Mouse (Mus musculus): ENCODE measurements around the gene Mettl15. TPM values are rescaled to one million over a fixed set of nuclear protein-coding genes. Genes with fewer than 3 reads are reported as not detected.

Gene Mettl15
- total RNA-seq, 2 experiments from 2014 or later: 12.4 to 13.0 TPM

- DNase-seq: no peak
- intact Hi-C loops (cut with DNase I): no loop called here
Observed at GRCm38 (mm10) chr2:109182993-109183392, 97.6 kb downstream of the Mettl15 start.

DNA sequence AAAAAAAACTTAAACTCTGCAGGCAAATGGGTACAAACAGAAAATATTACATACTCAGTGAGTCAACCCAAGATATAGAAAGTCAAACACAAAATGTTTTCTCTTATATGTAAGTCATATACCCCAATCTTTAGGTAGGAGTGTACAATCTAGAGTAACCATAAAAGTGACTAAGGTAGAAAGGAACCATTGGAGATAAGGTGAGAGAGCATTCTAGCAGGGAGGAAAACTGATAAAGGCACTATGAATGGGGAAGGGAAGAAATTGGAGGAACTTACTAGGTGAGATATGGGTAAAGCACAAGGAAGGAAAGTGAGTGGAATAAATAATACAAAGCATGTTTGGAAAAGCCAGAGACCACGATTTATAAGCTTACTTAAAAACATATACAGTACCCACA lies 122.0 kb downstream of the Mettl15 start:
- intact Hi-C loops (cut with DNase I): no loop called here
- DNase-seq: no peak

DNA sequence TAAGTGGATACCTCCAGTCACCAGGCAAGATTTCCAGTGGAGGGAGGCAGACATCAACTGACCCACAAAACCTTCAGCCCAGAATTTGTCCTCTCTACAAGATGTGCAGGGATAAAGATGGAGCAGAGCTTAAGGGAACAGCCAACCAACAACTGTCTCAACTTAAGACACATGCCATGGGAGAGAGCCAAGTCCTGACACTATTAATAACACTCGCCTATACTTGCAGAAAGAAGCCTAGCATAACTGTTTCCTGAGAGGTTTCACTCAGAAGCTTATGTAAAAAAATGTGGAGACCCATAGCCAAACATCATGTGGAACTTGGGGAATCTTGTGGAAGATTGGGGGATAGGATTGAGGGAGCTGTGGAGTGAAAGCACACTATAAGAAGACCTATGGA lies 124.4 kb downstream of the Mettl15 start:
- intact Hi-C loops (cut with DNase I): no loop called here
- peak in 1 of 2 experiments; percentile 3 for DNase-seq

DNA sequence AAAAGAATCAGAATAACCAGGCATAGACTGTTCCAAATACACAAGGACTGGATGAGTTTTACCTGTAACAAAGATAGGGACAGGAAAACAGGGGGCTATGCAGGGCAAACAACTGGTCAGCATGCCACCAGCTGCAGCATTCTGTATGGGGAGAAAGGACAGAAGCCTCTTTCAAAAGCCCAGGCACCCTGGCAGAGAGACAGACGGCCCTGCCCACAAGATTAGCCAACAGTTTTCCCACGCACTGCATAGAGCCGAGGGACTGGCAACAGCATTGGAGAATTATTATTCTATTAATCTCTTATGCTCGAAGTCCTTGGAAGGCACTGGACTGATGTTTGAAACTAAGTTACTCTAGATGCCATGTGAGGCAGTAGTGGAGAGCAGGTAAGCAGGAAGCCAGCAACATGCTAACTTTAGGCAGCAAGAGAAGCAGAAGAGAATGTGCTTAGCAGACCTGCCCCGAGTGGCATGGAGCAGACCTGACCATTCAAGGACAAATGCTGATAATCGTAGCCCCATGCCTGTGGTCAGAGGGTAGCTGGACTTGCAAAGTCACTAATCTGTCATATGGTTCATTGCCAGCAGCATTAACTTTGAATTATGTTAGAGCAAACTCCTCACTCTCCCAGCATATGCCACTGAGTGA lies 127.0 kb downstream of the Mettl15 start:
- intact Hi-C loops (cut with DNase I): no loop called here
- DNase-seq: peak; percentile 12 to 20

GRCm38 (mm10) chr2:109147292-109147691 lies 133.3 kb downstream of the Mettl15 start:
- intact Hi-C loops (cut with DNase I): no loop called here
- no peak for DNase-seq

DNA sequence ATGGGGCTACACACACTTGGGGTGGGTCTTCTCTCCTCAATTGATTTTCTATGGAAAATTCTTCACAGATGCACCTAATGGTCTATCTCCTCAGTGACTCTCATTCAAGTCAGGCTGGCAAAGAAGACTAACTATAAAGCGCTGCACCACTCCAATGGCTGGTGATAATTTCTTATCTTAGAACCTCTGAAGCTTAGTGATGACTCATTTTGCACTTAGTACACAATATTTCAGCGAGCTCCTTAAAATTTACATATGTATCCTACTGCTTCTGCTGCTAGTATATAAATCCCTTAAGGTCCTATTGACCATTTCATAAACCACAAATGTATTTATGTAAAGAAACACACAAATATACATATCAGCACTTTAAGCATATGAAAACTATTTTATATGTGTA lies 136.1 kb downstream of the Mettl15 start:
- intact Hi-C loops (cut with DNase I): no loop called here
- DNase-seq: no peak

GRCm38 (mm10) chr2:109140330-109140729 lies 140.2 kb downstream of the Mettl15 start:
- intact Hi-C loops (cut with DNase I): no loop called here
- DNase-seq: no peak

DNA sequence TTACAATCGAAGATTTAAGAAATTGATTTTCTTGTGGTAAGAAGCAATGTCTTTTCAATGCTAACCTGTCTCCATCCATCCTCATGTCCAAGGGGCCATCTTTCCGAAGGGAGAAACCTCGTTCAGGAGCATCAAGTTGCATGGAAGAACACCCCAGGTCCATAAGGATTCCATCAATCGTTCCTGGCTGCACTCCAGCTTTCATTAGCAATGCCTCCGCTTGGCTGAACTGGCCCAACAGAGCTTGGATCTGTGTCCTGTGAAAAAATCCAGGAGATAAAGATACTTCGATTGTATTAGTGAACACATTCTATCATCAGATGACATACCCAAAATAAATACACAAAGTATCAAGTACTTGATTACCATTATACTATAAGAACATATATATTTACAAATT lies 143.3 kb downstream of the Mettl15 start:
- DNase-seq: no peak
- intact Hi-C loops (cut with DNase I): no loop called here

- DNase-seq: no peak
- intact Hi-C loops (cut with DNase I): no loop called here
Observed at GRCm38 (mm10) chr2:109130718-109131117, 149.8 kb downstream of the Mettl15 start.

- DNase-seq: no peak
- intact Hi-C loops (cut with DNase I): no loop called here
Observed at GRCm38 (mm10) chr2:109129921-109130320, 150.6 kb downstream of the Mettl15 start.

DNA sequence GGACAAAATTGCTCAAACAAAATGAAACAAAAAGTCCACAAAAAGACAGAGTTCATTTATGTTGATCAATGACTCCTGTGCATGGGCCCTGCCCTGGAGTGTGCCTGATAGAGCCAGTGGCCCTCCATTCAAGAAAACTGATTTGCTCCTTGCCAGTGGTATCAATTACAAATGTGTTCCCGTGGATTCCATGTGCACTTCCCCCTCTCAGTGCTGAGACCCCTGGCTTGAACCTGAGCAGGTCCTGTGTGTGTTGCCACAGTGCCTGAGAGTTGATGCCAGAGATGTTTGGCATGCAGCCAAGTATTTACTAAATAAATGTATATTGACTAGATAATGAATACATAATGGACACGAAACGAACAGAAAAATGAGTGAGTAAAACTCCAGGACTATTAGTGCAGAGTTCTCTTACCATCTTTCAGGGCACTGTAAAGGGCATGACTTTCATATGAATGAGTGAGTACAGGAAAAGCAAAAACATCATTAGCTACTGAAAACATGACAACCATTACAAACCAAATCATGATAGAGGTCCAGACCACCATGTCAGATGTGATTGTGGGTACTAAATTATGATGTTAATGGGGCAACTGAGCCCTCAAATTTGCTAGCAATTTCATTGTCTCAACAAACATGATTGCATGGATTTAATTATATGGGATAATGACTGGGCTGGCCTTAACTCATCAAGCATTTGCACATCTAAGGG lies 174.6 kb downstream of the Mettl15 start:
- intact Hi-C loops (cut with DNase I): no loop called here
- no peak for DNase-seq

- intact Hi-C loops (cut with DNase I): no loop called here
Observed at GRCm38 (mm10) chr2:109049686-109050085, 230.9 kb downstream of the Mettl15 start.

More at GRCm38 (mm10) chr2:109049686-109050085, 230.9 kb downstream of the Mettl15 start:
- no peak for DNase-seq

Small RNA genes lying within 50 kb of the gene (microRNA-seq; reads per million reads assigned to microRNA genes)
- 0 reads per million in 2 experiments for gene Gm24115

Other genes with a start within 250 kb of the Mettl15 start
- gene Kif18a, start within 50 bp of the Mettl15 start, total RNA-seq (2021): 1 to 10 TPM; 2.7 to 2.8 TPM